Mouse (Mus musculus): ENCODE data around the gene Hoxa13. TPM values are rescaled to one million over a fixed set of nuclear protein-coding genes. Genes with fewer than 3 reads are reported as not detected.
A peak's percentile ranks its signal among the peaks of the same experiment; 100 is the strongest.

Hoxa13 gene
- polyA plus RNA-seq, 1 experiment from 2014 or later: 0.26 TPM

DNA sequence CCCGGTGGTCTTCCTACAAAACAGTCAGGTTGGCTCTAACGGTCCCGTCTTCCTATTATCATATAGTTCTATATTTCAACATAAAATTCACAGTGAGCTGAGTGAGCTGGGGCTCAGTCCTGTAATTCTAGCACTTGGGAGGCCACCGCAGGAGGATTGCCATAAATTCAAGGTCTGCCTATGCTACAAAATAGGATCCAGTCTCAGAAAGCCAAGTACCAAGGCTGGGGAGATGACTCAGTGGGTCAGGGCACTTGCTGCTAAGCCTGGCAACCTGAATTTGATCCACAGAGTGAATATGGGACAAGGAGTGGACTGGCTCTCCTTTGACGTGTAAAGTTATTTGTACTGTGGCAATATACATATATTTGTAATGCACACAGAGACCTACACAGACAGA, 23.2 kb upstream of the Hoxa13 start:
- H3K9me3 ChIP-seq (replicated peaks): no peaks in the 10 kb centered on the region
- H3K4me2 ChIP-seq: no peak overlapping the region
- H3K27me3 ChIP-seq (replicated peaks): peaks cover 39% of the 10 kb centered on the region
- no peaks in the 10 kb centered on the region for H3K36me3 ChIP-seq
- WGBS: 85% methylated on average over 5 of the region's 5 CpGs
- ATAC-seq (ENCODE audit: low FRiP score): no peak
- H3K27ac ChIP-seq (replicated peaks): no peak overlapping the region
- no peak overlapping the region for H3K4me3 ChIP-seq (replicated peaks)
- no peaks in the 10 kb centered on the region for H3K4me1 ChIP-seq
- H3K9ac ChIP-seq (replicated peaks): no peak overlapping the region

DNA sequence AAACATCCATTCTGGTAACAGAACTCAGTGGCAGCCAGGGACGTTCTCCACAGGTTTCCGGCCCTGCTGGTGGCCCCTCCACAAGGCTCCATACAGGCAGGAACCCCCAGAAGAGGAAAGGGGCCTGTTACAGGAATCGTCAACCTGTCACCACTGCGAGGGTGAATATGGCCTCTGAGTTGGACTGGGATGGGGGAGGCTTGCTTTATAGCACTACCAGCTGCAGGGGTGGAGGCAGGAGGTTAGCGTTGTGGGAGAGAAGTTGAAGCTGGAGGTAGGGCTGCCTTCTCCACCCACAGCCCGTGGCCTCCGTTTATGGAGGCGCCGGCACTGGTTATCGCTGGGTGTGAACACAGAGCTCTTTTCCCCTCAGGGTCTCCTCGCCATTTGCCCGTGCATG, 20.4 kb upstream of the Hoxa13 start:
- H3K9me3 ChIP-seq (replicated peaks): no peaks in the 10 kb centered on the region
- H3K9ac ChIP-seq (replicated peaks): no peak overlapping the region
- WGBS: 52% methylated on average over 12 of the region's 12 CpGs
- H3K4me1 ChIP-seq: no peaks in the 10 kb centered on the region
- no peak for ATAC-seq (ENCODE audit: low FRiP score)
- peaks cover 51% of the 10 kb centered on the region for H3K27me3 ChIP-seq (replicated peaks)
- no peak overlapping the region for H3K27ac ChIP-seq (replicated peaks)
- no peaks in the 10 kb centered on the region for H3K36me3 ChIP-seq
- H3K4me3 ChIP-seq (replicated peaks): no peak overlapping the region
- H3K4me2 ChIP-seq: no peak overlapping the region

DNA sequence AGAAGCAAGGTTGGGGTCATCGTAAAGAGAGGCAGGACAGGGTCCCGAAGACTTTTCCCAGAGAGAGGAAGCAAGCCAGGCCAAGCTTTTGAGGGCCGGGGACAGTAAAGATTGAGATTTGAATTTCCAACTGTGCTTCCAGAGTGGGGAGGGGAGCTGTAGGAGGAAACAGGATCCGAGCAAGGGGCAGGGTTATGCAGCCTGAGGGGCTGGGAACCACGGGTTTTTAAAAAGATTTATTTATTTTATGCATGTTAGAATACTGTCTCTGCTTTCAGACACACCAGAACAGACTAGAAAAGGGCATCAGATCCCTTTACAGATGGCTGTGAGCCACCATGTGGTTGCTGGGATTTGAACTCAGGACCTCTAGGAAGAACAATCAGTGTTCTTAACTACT, 16.2 kb upstream of the Hoxa13 start:
- no peaks in the 10 kb centered on the region for H3K36me3 ChIP-seq
- H3K4me2 ChIP-seq: no peak overlapping the region
- no peak for ATAC-seq (ENCODE audit: low FRiP score)
- H3K9me3 ChIP-seq (replicated peaks): no peaks in the 10 kb centered on the region
- WGBS: under 1% methylated on average over 5 of the region's 5 CpGs
- no peak overlapping the region for H3K4me3 ChIP-seq (replicated peaks)
- H3K4me1 ChIP-seq: peaks cover 4% of the 10 kb centered on the region; the same call in 1 of the 2 replicates
- H3K27ac ChIP-seq (replicated peaks): no peak overlapping the region
- peaks cover 85% of the 10 kb centered on the region for H3K27me3 ChIP-seq (replicated peaks)
- H3K9ac ChIP-seq (replicated peaks): no peak overlapping the region

DNA sequence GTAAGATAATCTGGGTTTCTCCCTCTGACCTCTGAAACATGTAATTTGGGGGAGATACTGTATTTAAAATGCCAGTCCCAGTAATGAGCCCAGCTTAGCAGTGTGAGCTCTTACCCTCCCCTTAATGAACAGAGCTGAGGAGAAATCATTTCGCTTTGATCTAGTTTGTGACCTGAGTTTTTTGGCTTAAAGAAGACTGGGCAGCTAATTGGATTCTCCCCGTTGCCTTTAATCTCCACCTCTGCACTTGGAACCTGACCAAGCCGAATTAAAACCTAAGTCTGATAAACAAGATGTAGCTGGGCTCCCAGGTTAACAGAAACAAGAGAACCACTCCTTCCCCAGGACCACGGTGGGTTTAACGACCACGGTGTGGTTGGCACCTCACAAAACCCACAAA, 15.7 kb upstream of the Hoxa13 start:
- Histone ChIP-seq H3K4me3 (replicated peaks) (no peak overlapping the region), H3K4me2 (no peak overlapping the region), H3K9ac (replicated peaks) (no peak overlapping the region), H3K9me3 (replicated peaks) (no peaks in the 10 kb centered on the region), H3K27ac (replicated peaks) (no peak overlapping the region), H3K27me3 (replicated peaks) (peaks cover 89% of the 10 kb centered on the region), H3K4me1 (peaks cover 4% of the 10 kb centered on the region; the same call in 1 of the 2 replicates), H3K36me3 (no peaks in the 10 kb centered on the region)
- WGBS: 4% methylated on average over 6 of the region's 6 CpGs
- no peak for ATAC-seq (ENCODE audit: low FRiP score)

DNA sequence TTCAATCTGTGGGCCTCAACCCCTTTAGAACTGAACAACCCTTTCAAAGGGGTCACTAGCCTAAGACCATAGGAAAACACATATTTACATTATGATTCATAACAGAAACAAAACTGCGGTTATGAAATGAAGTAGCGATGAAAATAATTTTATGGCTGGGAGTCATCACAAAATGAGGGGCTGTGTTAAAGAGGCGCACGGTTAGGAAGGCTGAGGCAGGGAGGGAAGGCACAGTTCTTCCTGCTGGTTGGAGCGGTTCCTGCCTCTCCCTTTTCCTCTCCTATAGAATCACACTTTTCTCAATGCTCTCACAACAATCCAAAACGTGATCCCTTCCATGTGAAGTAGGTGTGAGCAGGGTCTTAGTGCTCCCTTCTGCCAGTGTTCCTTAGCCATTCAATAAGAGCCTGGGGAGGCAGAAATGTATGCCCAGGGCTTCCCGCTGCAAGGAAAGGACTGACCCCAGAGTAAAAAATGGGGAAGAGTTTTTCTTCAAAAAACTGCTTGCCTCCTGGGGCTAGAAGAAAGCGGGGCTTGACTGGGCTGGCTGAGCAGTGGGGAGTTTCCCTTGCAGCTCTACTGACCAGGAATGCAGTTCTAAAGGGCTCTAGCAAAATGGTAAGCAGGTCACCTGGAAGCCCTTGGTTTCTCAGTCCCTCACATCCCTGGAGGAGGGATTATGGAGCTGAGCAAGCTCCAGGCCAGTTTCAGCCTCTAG, 15.0 kb upstream of the Hoxa13 start:
- Histone ChIP-seq H3K4me3 (replicated peaks) (no peak overlapping the region), H3K27me3 (replicated peaks) (peaks cover 90% of the 10 kb centered on the region), H3K4me1 (peaks cover 5% of the 10 kb centered on the region; the same call in 1 of the 2 replicates), H3K36me3 (no peaks in the 10 kb centered on the region), H3K9me3 (replicated peaks) (no peaks in the 10 kb centered on the region), H3K9ac (replicated peaks) (no peak overlapping the region), H3K27ac (replicated peaks) (no peak overlapping the region), H3K4me2 (no peak overlapping the region)
- no peak for ATAC-seq (ENCODE audit: low FRiP score)
- WGBS: 9% methylated on average over 8 of the region's 8 CpGs

DNA sequence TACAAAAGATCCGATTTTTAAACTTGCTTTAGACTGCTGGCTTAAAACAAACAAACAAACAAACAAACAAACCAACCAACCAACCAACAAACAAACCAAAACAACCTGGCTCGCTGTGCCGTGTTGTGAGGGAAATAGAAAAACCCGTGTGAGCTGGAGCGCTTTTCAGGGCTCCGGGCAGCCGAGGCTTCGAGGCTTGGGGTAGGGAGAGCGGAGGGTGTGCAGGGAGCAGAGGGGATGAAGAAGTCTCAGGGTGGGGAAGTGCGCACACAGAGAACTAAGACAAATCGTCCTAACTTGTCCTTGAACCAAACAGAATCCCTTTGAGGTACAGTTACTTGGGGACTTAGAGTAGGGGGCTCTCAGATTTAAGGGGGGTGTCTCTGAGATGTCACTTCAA, 13.9 kb upstream of the Hoxa13 start:
- no peaks in the 10 kb centered on the region for H3K36me3 ChIP-seq
- no peak overlapping the region for H3K27ac ChIP-seq (replicated peaks)
- H3K9ac ChIP-seq (replicated peaks): no peak overlapping the region
- ATAC-seq (ENCODE audit: low FRiP score): no peak
- peaks cover 7% of the 10 kb centered on the region; the same call in 1 of the 2 replicates for H3K4me1 ChIP-seq
- no peak overlapping the region for H3K4me2 ChIP-seq
- H3K4me3 ChIP-seq (replicated peaks): no peak overlapping the region
- H3K9me3 ChIP-seq (replicated peaks): no peaks in the 10 kb centered on the region
- peaks cover 94% of the 10 kb centered on the region for H3K27me3 ChIP-seq (replicated peaks)
- 2% methylated on average over 11 of the region's 11 CpGs for WGBS

DNA sequence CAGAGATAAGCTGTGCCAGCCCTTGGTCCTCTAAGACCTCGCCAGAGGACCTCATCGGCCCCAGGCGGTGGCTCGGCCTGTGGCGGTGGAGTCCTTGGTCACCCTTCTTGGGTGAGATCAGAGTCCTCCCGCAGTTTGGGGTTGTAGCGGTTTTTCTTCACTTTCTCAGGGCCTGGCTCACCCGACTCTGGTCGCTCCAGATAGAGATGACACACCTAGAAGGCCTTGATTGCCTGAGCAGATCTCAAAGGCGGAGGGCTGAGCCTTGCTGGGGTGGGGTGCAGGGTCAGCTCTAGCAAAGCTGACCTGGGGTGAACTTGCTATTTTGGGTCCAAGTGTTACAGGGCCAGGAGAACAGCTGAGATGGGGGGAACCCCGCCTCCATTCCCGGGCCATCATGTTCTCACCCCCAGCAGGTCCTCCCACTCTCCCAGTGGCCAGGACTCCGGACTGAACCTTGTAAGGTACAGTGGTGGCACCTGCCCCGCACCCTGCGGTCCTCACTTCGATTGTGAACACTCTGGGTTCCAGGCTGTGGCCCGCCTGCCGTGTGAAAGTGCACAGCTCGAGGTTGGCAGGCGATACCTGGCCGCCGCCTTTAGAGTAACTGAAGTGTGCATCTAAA, 13.1 kb upstream of the Hoxa13 start:
- Histone ChIP-seq H3K9ac (replicated peaks) (no peak overlapping the region), H3K4me3 (replicated peaks) (no peak overlapping the region), H3K4me2 (no peak overlapping the region), H3K9me3 (replicated peaks) (no peaks in the 10 kb centered on the region), H3K27me3 (replicated peaks) (peaks cover 96% of the 10 kb centered on the region), H3K27ac (replicated peaks) (no peak overlapping the region), H3K4me1 (peaks cover 7% of the 10 kb centered on the region; the same call in 1 of the 2 replicates), H3K36me3 (no peaks in the 10 kb centered on the region)
- WGBS: 2% methylated on average over 22 of the region's 22 CpGs
- ATAC-seq (ENCODE audit: low FRiP score): no peak

DNA sequence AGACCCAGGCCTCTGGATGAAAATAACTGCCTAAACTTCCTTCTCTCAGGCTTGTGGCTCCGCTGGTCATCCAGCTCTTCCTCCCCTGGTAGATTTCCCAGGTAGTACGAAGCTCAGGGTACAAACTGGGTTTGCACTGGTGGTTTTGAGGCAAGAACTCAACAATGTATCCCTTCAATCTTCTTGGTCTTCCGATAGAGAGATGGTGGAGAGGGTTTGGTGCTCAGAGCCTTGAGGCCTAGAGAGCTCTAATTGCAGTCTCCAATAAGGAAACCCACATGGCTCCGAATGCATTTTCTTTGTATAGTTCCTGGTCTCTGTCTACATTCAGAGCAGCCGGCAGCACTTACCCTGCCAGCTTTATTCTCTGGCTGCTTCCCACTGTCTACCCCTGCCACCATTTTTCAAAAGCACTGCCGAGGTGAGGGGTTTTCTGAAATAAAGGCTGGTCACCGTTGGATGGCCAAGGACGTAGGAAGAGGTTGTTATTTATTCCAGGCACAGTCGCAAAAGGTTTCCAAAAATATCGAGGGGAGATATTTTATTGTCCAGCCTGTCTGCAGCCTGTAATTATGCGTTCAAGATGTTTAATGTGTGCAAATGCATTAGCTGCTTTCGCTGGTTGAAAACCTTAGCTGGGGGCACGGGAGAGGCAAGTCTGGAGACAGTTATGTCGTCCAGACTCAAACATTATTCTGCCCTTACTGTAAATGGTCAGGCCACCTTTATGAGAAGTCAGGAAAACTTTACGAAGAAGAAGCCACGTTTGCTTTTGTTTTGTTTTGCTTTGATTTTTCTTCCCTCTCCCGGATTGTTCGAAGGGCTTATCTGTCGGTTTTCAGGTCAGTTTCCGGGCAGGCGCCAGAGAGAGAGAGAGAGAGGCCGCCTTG, 12.3 kb upstream of the Hoxa13 start:
- no peak for ATAC-seq (ENCODE audit: low FRiP score)
- Histone ChIP-seq H3K4me1 (peaks cover 7% of the 10 kb centered on the region; the same call in 1 of the 2 replicates), H3K27me3 (replicated peaks) (peaks cover 97% of the 10 kb centered on the region), H3K4me2 (no peak overlapping the region), H3K36me3 (no peaks in the 10 kb centered on the region), H3K27ac (replicated peaks) (no peak overlapping the region), H3K4me3 (replicated peaks) (no peak overlapping the region), H3K9me3 (replicated peaks) (no peaks in the 10 kb centered on the region), H3K9ac (replicated peaks) (no peak overlapping the region)
- 6% methylated on average over 21 of the region's 22 CpGs for WGBS

DNA sequence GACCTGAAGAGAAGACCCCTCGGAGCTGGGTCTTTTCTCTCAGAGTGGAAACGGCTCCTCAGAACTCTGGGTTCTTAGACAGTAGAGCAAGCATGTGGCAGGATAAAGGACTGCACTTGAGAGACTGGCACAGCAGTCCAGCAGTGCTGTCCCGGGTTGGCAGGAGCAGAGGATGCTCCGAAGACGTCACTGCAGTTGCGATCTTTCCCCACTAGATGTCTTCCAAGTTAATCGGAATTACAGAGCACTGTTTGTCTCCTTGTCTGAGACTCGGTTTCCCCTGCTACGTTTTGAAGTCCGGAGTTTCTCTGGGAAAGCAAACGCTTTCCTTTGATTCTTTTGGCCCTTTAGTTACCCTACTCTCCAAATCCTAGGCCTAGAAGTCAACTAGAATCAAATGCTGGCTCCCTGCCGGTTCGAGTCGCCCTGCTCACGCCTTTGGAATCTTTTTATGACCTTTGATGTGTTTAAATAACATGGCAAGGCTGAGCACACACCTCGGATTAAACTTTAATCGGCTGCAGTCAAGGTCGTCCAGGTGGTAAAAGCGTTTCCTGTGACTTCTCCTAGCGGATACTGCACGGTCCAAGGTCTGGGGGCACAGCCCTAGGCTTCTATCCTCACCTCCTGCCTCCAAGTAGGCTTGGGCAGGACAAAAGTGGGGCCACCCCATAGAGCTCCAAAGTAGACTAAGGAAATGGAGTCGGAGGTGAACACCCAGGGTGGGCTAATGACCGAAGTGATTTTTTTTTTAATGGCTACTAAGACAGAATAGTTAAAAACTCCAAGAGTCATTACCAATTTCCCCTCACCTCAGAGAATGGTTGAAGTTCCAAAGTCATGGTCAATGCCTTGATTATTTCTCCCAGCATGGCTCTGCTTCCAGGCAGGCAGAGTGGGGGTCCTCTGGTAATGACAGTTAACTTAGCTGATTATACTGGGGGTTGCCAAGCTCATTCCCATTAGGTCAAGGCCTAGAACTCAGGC, 10.1 kb upstream of the Hoxa13 start:
- ATAC-seq (ENCODE audit: low FRiP score): peak; percentile 59; the same call in 1 of the 2 replicates
- Histone ChIP-seq H3K4me2 (no peak overlapping the region), H3K9ac (replicated peaks) (no peak overlapping the region), H3K36me3 (no peaks in the 10 kb centered on the region), H3K27ac (replicated peaks) (no peak overlapping the region), H3K27me3 (replicated peaks) (peaks cover 93% of the 10 kb centered on the region), H3K4me3 (replicated peaks) (no peak overlapping the region), H3K9me3 (replicated peaks) (no peaks in the 10 kb centered on the region), H3K4me1 (peaks cover 7% of the 10 kb centered on the region; the same call in 1 of the 2 replicates)
- WGBS: 4% methylated on average over 23 of the region's 23 CpGs

DNA sequence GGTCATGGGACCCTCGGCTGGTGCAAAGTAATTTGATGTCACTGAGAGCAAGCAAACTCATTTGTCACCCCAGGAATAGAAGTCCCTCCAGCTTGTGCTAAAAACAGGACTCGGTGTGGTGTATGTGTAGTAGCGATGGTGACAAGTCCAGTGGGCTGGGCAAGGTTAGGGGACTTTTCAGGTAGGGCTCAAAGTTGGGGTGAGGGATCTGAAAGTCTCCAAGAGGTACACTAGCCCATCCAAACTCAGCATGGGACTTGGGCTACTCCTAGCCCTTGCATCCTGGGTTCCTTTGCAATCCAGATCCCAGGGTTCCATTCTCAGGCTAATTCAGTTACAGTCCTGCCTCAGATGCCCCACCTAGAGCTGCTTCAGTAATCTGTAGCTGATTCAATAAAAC, 8.1 kb upstream of the Hoxa13 start:
- H3K4me1 ChIP-seq: 0 out of 2 replicates have a peak, but pooled peaks cover 3% of the 10 kb centered on the region
- no peak overlapping the region for H3K4me3 ChIP-seq (replicated peaks)
- H3K27ac ChIP-seq (replicated peaks): no peak overlapping the region
- WGBS: 3% methylated on average over 3 of the region's 3 CpGs
- H3K4me2 ChIP-seq: no peak overlapping the region
- H3K27me3 ChIP-seq (replicated peaks): peaks cover 93% of the 10 kb centered on the region
- no peak overlapping the region for H3K9ac ChIP-seq (replicated peaks)
- no peak for ATAC-seq (ENCODE audit: low FRiP score)
- H3K36me3 ChIP-seq: no peaks in the 10 kb centered on the region
- no peaks in the 10 kb centered on the region for H3K9me3 ChIP-seq (replicated peaks)

DNA sequence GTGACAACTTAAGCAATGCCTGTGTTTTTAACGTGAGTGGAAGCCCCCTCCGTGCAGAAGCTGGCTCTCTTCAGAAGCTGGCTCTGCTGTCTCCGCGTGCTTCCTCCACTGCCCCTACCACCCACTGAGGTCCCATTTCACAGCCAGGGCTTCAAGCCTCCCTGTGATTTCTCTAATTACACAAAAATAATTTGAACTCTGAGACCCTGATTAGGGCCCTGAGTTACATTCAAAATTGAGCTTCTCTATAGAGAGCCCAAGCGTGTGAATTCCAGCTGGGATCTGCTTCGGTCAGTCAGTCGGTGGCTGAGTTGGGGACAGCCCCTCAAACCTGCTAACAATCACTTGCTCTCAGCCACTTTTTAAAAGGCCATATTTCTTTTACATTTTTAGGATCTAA, 7.7 kb upstream of the Hoxa13 start:
- ATAC-seq (ENCODE audit: low FRiP score): no peak
- H3K27me3 ChIP-seq (replicated peaks): peaks cover 93% of the 10 kb centered on the region
- H3K36me3 ChIP-seq: no peaks in the 10 kb centered on the region
- no peak overlapping the region for H3K9ac ChIP-seq (replicated peaks)
- H3K4me1 ChIP-seq: 0 out of 2 replicates have a peak, but pooled peaks cover 3% of the 10 kb centered on the region
- H3K27ac ChIP-seq (replicated peaks): no peak overlapping the region
- no peak overlapping the region for H3K4me3 ChIP-seq (replicated peaks)
- H3K4me2 ChIP-seq: no peak overlapping the region
- H3K9me3 ChIP-seq (replicated peaks): no peaks in the 10 kb centered on the region
- 3% methylated on average over 7 of the region's 7 CpGs for WGBS

Measured in neural tube, embryonic 15.5 days (tissue).